Mouse (Mus musculus) common myeloid progenitor, adult 5-6 weeks (primary cell): ENCODE measurements around the gene Wdr26. TPM values are rescaled to one million over a fixed set of nuclear protein-coding genes. Genes with fewer than 3 reads are reported as not detected.

Experiments
- ATAC-seq: replicated peaks from 2 replicates; pipeline ENCODE4 v1.8.0; 2016; ENCODE audit warnings: low read depth, mild to moderate bottlenecking, moderate TSS enrichment, inconsistent platforms; ENCODE audit not compliant: poor library complexity, severe bottlenecking
- total RNA-seq: library from RNA; stranded (forward); fragments of 200-1000, 187-1606 nt; gene quantifications from 2 replicates; pipeline ENCODE4 v1.2.3, GENCODE M21; 2017

Gene Wdr26
- total RNA-seq, 1 experiment from 2014 or later: 107 TPM

GRCm38 (mm10) chr1:181245067-181245466, 33.3 kb upstream of the Wdr26 start:
- ATAC-seq: no peak

GRCm38 (mm10) chr1:181241185-181241584, 29.4 kb upstream of the Wdr26 start:
- ATAC-seq: no peak

GRCm38 (mm10) chr1:181237332-181237731, 25.5 kb upstream of the Wdr26 start:
- ATAC-seq: peak; percentile 67; the same call in 1 of the 2 replicates

- 0 out of 2 replicates have a peak, but pooled peaks have one; percentile 6 for ATAC-seq
Observed at GRCm38 (mm10) chr1:181234326-181235035, 22.7 kb upstream of the Wdr26 start.

GRCm38 (mm10) chr1:181233734-181234133, 21.9 kb upstream of the Wdr26 start:
- ATAC-seq: no peak

GRCm38 (mm10) chr1:181232307-181233027, 20.7 kb upstream of the Wdr26 start:
- ATAC-seq: peak; percentile 79

- ATAC-seq: no peak
Observed at GRCm38 (mm10) chr1:181231821-181232220, 20.0 kb upstream of the Wdr26 start.

- no peak for ATAC-seq
Observed at GRCm38 (mm10) chr1:181231262-181231661, 19.5 kb upstream of the Wdr26 start.

- ATAC-seq: no peak
Observed at GRCm38 (mm10) chr1:181230731-181231148, 18.9 kb upstream of the Wdr26 start.

GRCm38 (mm10) chr1:181229046-181229445, 17.2 kb upstream of the Wdr26 start:
- ATAC-seq: no peak

GRCm38 (mm10) chr1:181228591-181228990, 16.8 kb upstream of the Wdr26 start:
- no peak for ATAC-seq

GRCm38 (mm10) chr1:181227804-181228203, 16.0 kb upstream of the Wdr26 start:
- no peak for ATAC-seq

GRCm38 (mm10) chr1:181226850-181227249, 15.0 kb upstream of the Wdr26 start:
- ATAC-seq: peak; percentile 87

- no peak for ATAC-seq
Observed at GRCm38 (mm10) chr1:181225281-181225680, 13.5 kb upstream of the Wdr26 start.

GRCm38 (mm10) chr1:181222041-181222440, 10.2 kb upstream of the Wdr26 start:
- no peak for ATAC-seq

- ATAC-seq: peak; percentile 45; the same call in 1 of the 2 replicates
Observed at GRCm38 (mm10) chr1:181216315-181216714, 4.5 kb upstream of the Wdr26 start.

GRCm38 (mm10) chr1:181214296-181215035, 2.7 kb upstream of the Wdr26 start:
- no peak for ATAC-seq

GRCm38 (mm10) chr1:181211403-181211919, 340 bp downstream of the Wdr26 start:
- ATAC-seq: no peak

- ATAC-seq: 0 out of 2 replicates have a peak, but pooled peaks have one; percentile 19
Observed at GRCm38 (mm10) chr1:181210601-181211402, 999 bp downstream of the Wdr26 start.

- no peak for ATAC-seq
Observed at GRCm38 (mm10) chr1:181210147-181210546, 1.7 kb downstream of the Wdr26 start.
